Mouse (Mus musculus) adrenal gland, adult (tissue): ENCODE data around the gene Kif5c.
A peak's percentile ranks its signal among the peaks of the same experiment; 100 is the strongest.

Experiments used
- DNase-seq, 2 experiments: peaks; one replicate each; pipeline ENCODE4 v3.0.0; 2022 to 2023; ENCODE audit warnings: low spot score in 1 of 2; ENCODE audit not compliant: inconsistent age in 2 of 2

The Kif5c gene

GRCm38 (mm10) chr2:49620626-49621117, 1.6 kb downstream of the Kif5c start:
- DNase-seq: peak in 1 of 2 experiments; percentile 31

- peak in 1 of 2 experiments; percentile 29 for DNase-seq
Measured at GRCm38 (mm10) chr2:49621234-49621633, 2.1 kb downstream of the Kif5c start.

- no peak for DNase-seq
Measured at GRCm38 (mm10) chr2:49625581-49625980, 6.5 kb downstream of the Kif5c start.

GRCm38 (mm10) chr2:49627611-49628010, 8.5 kb downstream of the Kif5c start:
- DNase-seq: no peak

GRCm38 (mm10) chr2:49628094-49628705, 9.1 kb downstream of the Kif5c start:
- no peak for DNase-seq

- DNase-seq: no peak
Measured at GRCm38 (mm10) chr2:49629181-49629580, 10.1 kb downstream of the Kif5c start.

- DNase-seq: no peak
Measured at GRCm38 (mm10) chr2:49630636-49631035, 11.5 kb downstream of the Kif5c start.

GRCm38 (mm10) chr2:49633231-49633630, 14.1 kb downstream of the Kif5c start:
- no peak for DNase-seq

GRCm38 (mm10) chr2:49642761-49643160, 23.7 kb downstream of the Kif5c start:
- DNase-seq: no peak

- no peak for DNase-seq
Measured at GRCm38 (mm10) chr2:49643756-49644155, 24.7 kb downstream of the Kif5c start.

GRCm38 (mm10) chr2:49647591-49647990, 28.5 kb downstream of the Kif5c start:
- DNase-seq: no peak

- peak in 1 of 2 experiments; percentile 25 for DNase-seq
Measured at GRCm38 (mm10) chr2:49648344-49648743, 29.2 kb downstream of the Kif5c start.

GRCm38 (mm10) chr2:49648806-49649205, 29.7 kb downstream of the Kif5c start:
- DNase-seq: no peak

- DNase-seq: no peak
Measured at GRCm38 (mm10) chr2:49649211-49649610, 30.1 kb downstream of the Kif5c start.

GRCm38 (mm10) chr2:49651737-49652136, 32.6 kb downstream of the Kif5c start:
- no peak for DNase-seq

- DNase-seq: no peak
Measured at GRCm38 (mm10) chr2:49654606-49655005, 35.5 kb downstream of the Kif5c start.

GRCm38 (mm10) chr2:49655195-49655873, 36.2 kb downstream of the Kif5c start:
- DNase-seq: no peak

- no peak for DNase-seq
Measured at GRCm38 (mm10) chr2:49655874-49656195, 36.7 kb downstream of the Kif5c start.

- DNase-seq: no peak
Measured at GRCm38 (mm10) chr2:49656988-49657387, 37.9 kb downstream of the Kif5c start.

- no peak for DNase-seq
Measured at GRCm38 (mm10) chr2:49657666-49658065, 38.6 kb downstream of the Kif5c start.

GRCm38 (mm10) chr2:49658988-49659387, 39.9 kb downstream of the Kif5c start:
- DNase-seq: no peak

- no peak for DNase-seq
Measured at GRCm38 (mm10) chr2:49659964-49660363, 40.9 kb downstream of the Kif5c start.
